21 mouse cellular contexts compared by ENCODE assay signal in genomic region chr4:76056836-76057235, GRCm38 (mm10).
"Had no signal": no experiment of that assay in that cellular context is flagged by ENCODE, and none has a peak within 500 bp of the region (broad histone marks: within the 10 kb centered on the region; RNA-seq: fewer than 3 reads in every experiment).

No protein-coding gene starts in this region.

- H3K36me3 ChIP-seq: limb, embryonic 13.5 days; liver, embryonic 12.5 days; liver, embryonic 15.5 days; lung, embryonic 15.5 days; midbrain, embryonic 12.5 days; neural tube, embryonic 13.5 days; stomach, embryonic 15.5 days had no signal

- H3K27ac ChIP-seq: kidney, postnatal 0 days; layer of hippocampus, adult 2 months; limb, embryonic 10.5 days; limb, embryonic 13.5 days; liver, embryonic 12.5 days; liver, embryonic 15.5 days; lung, embryonic 15.5 days; midbrain, embryonic 12.5 days; neural tube, embryonic 13.5 days; stomach, embryonic 15.5 days had no signal

- H3K4me3 ChIP-seq: layer of hippocampus, adult 2 months; limb, embryonic 10.5 days; limb, embryonic 13.5 days; liver, embryonic 12.5 days; liver, embryonic 15.5 days; lung, embryonic 15.5 days; midbrain, embryonic 12.5 days; neural tube, embryonic 13.5 days; stomach, embryonic 15.5 days had no signal

- H3K9ac ChIP-seq: limb, embryonic 13.5 days; liver, embryonic 12.5 days; liver, embryonic 15.5 days; lung, embryonic 15.5 days; midbrain, embryonic 12.5 days; neural tube, embryonic 13.5 days; stomach, embryonic 15.5 days had no signal

- H3K27me3 ChIP-seq: limb, embryonic 13.5 days; liver, embryonic 12.5 days; liver, embryonic 15.5 days; lung, embryonic 15.5 days; midbrain, embryonic 12.5 days; neural tube, embryonic 13.5 days; stomach, embryonic 15.5 days had no signal

- DNase-seq: kidney, postnatal 25 days; layer of hippocampus, adult 9-11 months; liver; lung, adult 18-20 months; lung, postnatal 10 days; lung, postnatal 36 days; retina, postnatal 1 day; right cerebral cortex, postnatal 25 days; spleen, adult 18-20 months; thymus, postnatal 36 days had no signal

- H3K9me3 ChIP-seq: limb, embryonic 10.5 days; limb, embryonic 13.5 days; liver, embryonic 12.5 days; liver, embryonic 15.5 days; lung, embryonic 15.5 days; midbrain, embryonic 12.5 days; neural tube, embryonic 13.5 days; stomach, embryonic 15.5 days had no signal

- ATAC-seq: liver, embryonic 12.5 days; midbrain, embryonic 16.5 days had no signal

- H3K4me1 ChIP-seq: limb, embryonic 10.5 days; limb, embryonic 13.5 days; liver, embryonic 12.5 days; liver, embryonic 15.5 days; lung, embryonic 15.5 days; midbrain, embryonic 12.5 days; neural tube, embryonic 13.5 days; stomach, embryonic 15.5 days had no signal

- H3K4me2 ChIP-seq: limb, embryonic 13.5 days; liver, embryonic 12.5 days; liver, embryonic 15.5 days; lung, embryonic 15.5 days; midbrain, embryonic 12.5 days; neural tube, embryonic 13.5 days; stomach, embryonic 15.5 days had no signal
